Mouse (Mus musculus): ENCODE data around the gene Wnt11.

DNA sequence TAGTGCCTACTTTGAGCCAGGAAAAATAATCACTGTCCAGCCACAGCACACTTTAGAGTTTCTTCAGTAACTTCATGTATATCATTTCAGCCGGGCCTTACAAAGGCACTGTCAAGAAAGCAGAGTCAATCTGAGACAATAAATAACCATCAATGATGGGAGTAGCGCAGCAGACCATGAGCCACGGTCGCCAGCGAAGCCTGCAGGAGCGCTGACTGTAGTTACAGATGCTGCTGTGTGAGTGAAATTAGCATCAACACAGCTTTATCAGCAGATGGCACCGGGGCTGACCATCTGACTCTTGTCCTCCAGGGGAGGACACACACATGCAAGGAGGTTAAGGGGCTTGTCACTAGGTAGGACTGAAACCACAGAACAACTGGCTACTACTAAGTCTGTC lies 54.3 kb downstream of the Wnt11 start:
- TF ChIP-seq POLR2A (IDR thresholded peaks at IDR 0.05; ENCODE audit: insufficient read length, low read depth) (no peak), USF1 (IDR thresholded peaks at IDR 0.05; ENCODE audit: low read depth) (no peak), MAX (IDR thresholded peaks at IDR 0.05; ENCODE audit: low read depth) (no peak), E2F4 (IDR thresholded peaks at IDR 0.05; ENCODE audit: insufficient read depth) (no peak), REST (IDR thresholded peaks at IDR 0.05; ENCODE audit: insufficient read depth, insufficient read length) (no peak), TCF12 (IDR thresholded peaks at IDR 0.05; ENCODE audit: insufficient read depth, poor library complexity, severe bottlenecking) (no peak), MYOD1 (IDR thresholded peaks at IDR 0.05; ENCODE audit: control insufficient read depth in 1 of 3, insufficient read length in 2 of 3, low read depth in 2 of 3) (no peak), CEBPB (IDR thresholded peaks at IDR 0.05; ENCODE audit: insufficient read depth, poor library complexity, severe bottlenecking) (no peak)
